Mouse (Mus musculus) embryonic facial prominence, embryonic 14.5 days (tissue): ENCODE data around the gene Spata9. TPM values are rescaled to one million over a fixed set of nuclear protein-coding genes. Genes with fewer than 3 reads are reported as not detected.
"Not testable (repeated sequence)": the region's sequence is repeated elsewhere in the genome, so short reads cannot be mapped to it uniquely, and the experiment has no call there.

Experiments
- ATAC-seq: fragments of 200-750 bp; cut with Nextera tagmentation; 2 replicates; pipeline ENCODE4 v1.8.0; 2017; ENCODE audit warnings: low read depth, moderate number of reproducible peaks, moderate TSS enrichment
- DNase-seq: peaks from one replicate; pipeline ENCODE4 v3.0.0-alpha.2; 2015; ENCODE audit warnings: low spot score
- H3K27ac ChIP-seq: fragments of 300-500 bp; sonication (generic); replicated peaks from 2 replicates; pipeline ENCODE4 v1.5.1; 2014; ENCODE audit warnings: low read depth, mild to moderate bottlenecking, low read length, moderate library complexity
- H3K27me3 ChIP-seq: fragments of 300-500 bp; sonication (generic); replicated peaks from 2 replicates; pipeline ENCODE4 v1.6.1; 2014; ENCODE audit warnings: low read length; ENCODE audit not compliant: control insufficient read depth, insufficient read depth
- H3K36me3 ChIP-seq: fragments of 300-500 bp; sonication (generic); 2 replicates; pipeline ENCODE4 v1.6.1; 2014; ENCODE audit warnings: low read length, mixed read lengths; ENCODE audit not compliant: control insufficient read depth, insufficient read depth
- H3K4me1 ChIP-seq: fragments of 300-500 bp; sonication (generic); 2 replicates; pipeline ENCODE4 v1.6.1; 2014; ENCODE audit warnings: antibody characterized with exemption, low read length; ENCODE audit not compliant: control insufficient read depth, insufficient read depth
- H3K4me2 ChIP-seq: fragments of 300-500 bp; sonication (generic); 2 replicates; pipeline ENCODE4 v1.6.1; 2014; ENCODE audit warnings: low read depth, mild to moderate bottlenecking, low read length, moderate library complexity, mixed read lengths
- H3K4me3 ChIP-seq: fragments of 300-500 bp; sonication (generic); 2 replicates; pipeline ENCODE4 v1.5.1; 2014; ENCODE audit warnings: low read depth, mild to moderate bottlenecking, low read length
- H3K9ac ChIP-seq: fragments of 300-500 bp; sonication (generic); 2 replicates; pipeline ENCODE4 v1.6.1; 2014; ENCODE audit warnings: low read depth, mild to moderate bottlenecking, low read length, moderate library complexity, mixed read lengths
- H3K9me3 ChIP-seq: fragments of 300-500 bp; sonication (generic); 2 replicates; pipeline ENCODE4 v1.6.1; 2016; ENCODE audit warnings: low read length; ENCODE audit not compliant: control insufficient read depth
- WGBS: fragments of 180-500 bp; shearing (Covaris S2); extraction: QIAGEN DNeasy Blood & Tissue Kit; methylation state at CpG from one replicate; pipeline ENCODE4 v1.1.7; 2014; 5-methylcytosine and 5-hydroxymethylcytosine counted together
- polyA plus RNA-seq: library from polyadenylated mRNA; unstranded; fragments of >200 nt; fragmentation: Nextera tagmentation; extraction: Ambion mirVana; gene quantifications from 2 replicates; pipeline ENCODE4 v1.2.1, GENCODE M21; 2014

Gene Spata9
- polyA plus RNA-seq: 0.72 and 0.93 TPM in 2 replicates

DNA sequence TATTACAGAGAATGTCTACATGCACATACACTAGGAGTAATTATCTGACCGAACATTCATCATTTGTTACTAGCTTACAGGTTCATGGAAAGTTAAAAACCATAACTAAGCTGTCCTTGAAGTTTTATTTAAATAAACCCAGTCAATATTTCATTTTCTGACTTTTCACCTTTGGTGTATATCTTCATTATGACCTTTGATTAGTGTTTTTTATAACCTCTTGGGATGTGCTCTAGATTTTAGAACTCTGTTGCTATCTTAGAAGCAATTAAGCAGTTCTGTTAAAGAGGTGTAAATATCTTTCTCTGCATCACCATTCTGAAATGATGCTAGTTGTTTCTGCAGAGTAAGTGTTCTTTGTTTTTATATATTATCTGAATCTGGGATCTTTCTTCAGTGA, at the start of gene Spata9:
Gene Spata9, plus strand, starts transcription at position 301 of the 400 bp plus-strand sequence.
- Histone ChIP-seq H3K9ac (no peak within 1 kb of the TSS), H3K4me1 (no peaks in the 10 kb centered on the region), H3K4me3 (no peak within 1 kb of the TSS), H3K9me3 (no peaks in the 10 kb centered on the region), H3K4me2 (no peak within 1 kb of the TSS), H3K27me3 (no peaks in the 10 kb centered on the region), H3K27ac (no peak within 1 kb of the TSS), H3K36me3 (no peaks in the 10 kb centered on the region)
- WGBS: 81% methylated on average over 1 of the region's 1 CpGs
- DNase-seq: no peak
- no peak for ATAC-seq

DNA sequence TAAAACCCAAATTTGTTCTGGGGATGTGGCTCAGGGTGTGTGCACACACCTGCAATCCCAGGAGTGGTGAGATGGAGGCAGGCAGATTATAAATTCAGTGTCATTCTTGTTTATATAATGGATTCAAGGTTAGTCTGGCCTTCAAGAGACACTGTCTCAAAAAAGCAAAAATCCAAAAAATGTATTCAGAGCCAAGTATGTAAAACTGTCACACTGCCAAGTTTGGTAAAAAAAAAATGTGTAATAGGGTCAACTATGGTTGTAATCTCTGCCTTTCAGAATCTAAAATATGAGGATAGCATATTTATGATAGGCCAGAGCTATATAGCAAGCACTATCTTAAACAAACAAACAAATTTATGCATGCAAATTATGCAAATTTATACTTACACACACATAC, 39.0 kb upstream of the Spata9 start:
- Histone ChIP-seq H3K9me3 (no peaks in the 10 kb centered on the region), H3K4me1 (no peaks in the 10 kb centered on the region), H3K27me3 (no peaks in the 10 kb centered on the region), H3K27ac (no peak overlapping the region), H3K4me2 (no peak overlapping the region), H3K9ac (no peak overlapping the region), H3K4me3 (no peak overlapping the region), H3K36me3 (peaks cover 23% of the 10 kb centered on the region; the same call in 1 of the 2 replicates)
- no peak for DNase-seq
- no peak for ATAC-seq

DNA sequence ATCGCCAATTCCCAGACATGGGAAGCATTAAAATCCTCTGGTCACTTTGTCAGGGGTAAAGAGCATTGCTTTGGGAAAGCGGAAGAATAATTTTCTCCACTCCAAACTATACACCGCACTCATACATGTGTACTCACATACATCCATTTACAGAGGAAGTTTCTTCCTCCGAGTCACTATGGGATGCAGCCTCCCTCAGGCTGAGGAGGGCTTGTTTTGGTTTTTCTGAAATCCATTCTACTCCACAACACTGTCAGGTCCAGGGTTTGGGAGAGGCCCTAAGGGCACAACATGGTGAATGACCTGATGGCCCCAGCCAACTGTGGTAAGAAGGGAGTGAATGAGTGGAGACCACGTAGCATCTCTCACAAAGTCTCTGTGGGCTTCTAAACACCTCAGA, 37.9 kb upstream of the Spata9 start:
- not testable (repeated sequence) for H3K27me3 ChIP-seq, H3K9ac ChIP-seq, DNase-seq, H3K4me2 ChIP-seq, H3K4me1 ChIP-seq, H3K4me3 ChIP-seq, H3K9me3 ChIP-seq, ATAC-seq, H3K27ac ChIP-seq
- peaks cover 28% of the 10 kb centered on the region; the same call in 1 of the 2 replicates for H3K36me3 ChIP-seq
- 87% methylated on average over 5 of the region's 5 CpGs for WGBS

DNA sequence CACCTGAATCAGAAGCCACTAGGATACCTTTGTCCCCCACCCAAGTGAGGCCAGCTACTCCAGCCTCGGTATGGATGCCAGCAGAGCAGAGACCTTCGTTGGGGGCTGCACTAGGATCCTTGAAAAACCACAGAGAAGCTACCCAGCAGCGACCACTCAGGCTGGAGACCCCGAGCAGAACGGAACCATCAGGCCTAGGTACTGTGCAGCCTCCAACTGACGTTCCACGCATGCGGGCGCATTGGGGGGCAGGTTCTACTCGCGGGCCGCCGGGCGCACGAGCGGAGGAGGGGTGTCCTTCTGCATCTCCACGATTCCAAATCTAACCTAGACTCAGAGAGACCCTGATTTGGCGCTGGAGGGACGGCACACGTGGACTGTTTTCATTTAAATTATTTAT, 36.9 kb upstream of the Spata9 start:
- peaks cover 28% of the 10 kb centered on the region; the same call in 1 of the 2 replicates for H3K36me3 ChIP-seq
- WGBS: 90% methylated on average over 20 of the region's 20 CpGs
- no peaks in the 10 kb centered on the region for H3K4me1 ChIP-seq
- H3K27me3 ChIP-seq: no peaks in the 10 kb centered on the region
- H3K4me3 ChIP-seq: no peak overlapping the region
- no peak for ATAC-seq
- no peak for DNase-seq
- no peak overlapping the region for H3K4me2 ChIP-seq
- no peak overlapping the region for H3K27ac ChIP-seq
- no peak overlapping the region for H3K9ac ChIP-seq
- H3K9me3 ChIP-seq: no peaks in the 10 kb centered on the region

DNA sequence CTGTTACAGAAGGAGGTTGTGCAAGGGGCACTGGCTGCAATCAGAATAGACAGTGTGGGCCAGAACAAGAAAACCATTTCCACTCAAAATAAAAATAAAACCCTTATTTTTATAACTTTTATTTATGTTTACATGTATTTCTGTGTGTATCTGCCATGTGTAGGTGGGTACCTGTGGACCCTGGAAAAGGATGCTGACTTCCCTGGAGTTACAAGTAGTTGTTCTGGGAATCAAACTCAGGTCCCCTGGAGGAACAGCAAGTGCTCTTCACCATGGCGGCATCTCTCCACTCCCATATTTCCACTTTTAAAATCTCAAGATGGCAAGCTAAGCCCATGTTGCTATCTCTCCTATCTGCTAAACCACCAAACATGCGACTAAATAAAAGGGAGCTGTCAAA, 36.3 kb upstream of the Spata9 start:
- H3K27ac ChIP-seq: no peak overlapping the region
- no peaks in the 10 kb centered on the region for H3K9me3 ChIP-seq
- H3K4me1 ChIP-seq: no peaks in the 10 kb centered on the region
- H3K27me3 ChIP-seq: no peaks in the 10 kb centered on the region
- H3K36me3 ChIP-seq: peaks cover 28% of the 10 kb centered on the region; the same call in 1 of the 2 replicates
- H3K4me2 ChIP-seq: no peak overlapping the region
- H3K4me3 ChIP-seq: no peak overlapping the region
- no peak for DNase-seq
- no peak for ATAC-seq
- 70% methylated on average over 2 of the region's 2 CpGs for WGBS
- no peak overlapping the region for H3K9ac ChIP-seq

DNA sequence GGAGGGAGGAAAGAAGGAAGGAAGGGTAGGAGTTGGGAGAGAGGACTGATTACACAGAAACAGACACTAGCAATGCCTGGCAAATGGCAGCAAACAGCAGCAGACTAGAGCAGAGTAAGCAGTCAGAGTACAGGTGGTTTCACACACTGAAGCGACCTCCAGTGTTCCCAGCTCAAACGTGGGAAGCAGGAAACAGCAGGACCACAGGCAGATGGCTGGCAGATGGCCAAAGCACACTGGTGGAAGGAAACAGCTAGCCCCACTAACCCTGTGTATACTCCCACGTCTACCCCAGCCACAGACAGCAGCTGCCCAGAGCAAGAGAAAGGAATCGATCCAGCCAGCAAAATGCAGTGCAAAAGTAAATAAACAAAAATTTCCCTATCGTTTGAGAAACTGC, 35.9 kb upstream of the Spata9 start:
- Histone ChIP-seq H3K36me3 (peaks cover 28% of the 10 kb centered on the region; the same call in 1 of the 2 replicates), H3K27ac (no peak overlapping the region), H3K4me1 (no peaks in the 10 kb centered on the region), H3K27me3 (no peaks in the 10 kb centered on the region), H3K9ac (no peak overlapping the region), H3K4me3 (no peak overlapping the region), H3K9me3 (no peaks in the 10 kb centered on the region), H3K4me2 (no peak overlapping the region)
- 17% methylated on average over 5 of the region's 5 CpGs for WGBS
- DNase-seq: peak; percentile 84
- ATAC-seq: peak; percentile 82

DNA sequence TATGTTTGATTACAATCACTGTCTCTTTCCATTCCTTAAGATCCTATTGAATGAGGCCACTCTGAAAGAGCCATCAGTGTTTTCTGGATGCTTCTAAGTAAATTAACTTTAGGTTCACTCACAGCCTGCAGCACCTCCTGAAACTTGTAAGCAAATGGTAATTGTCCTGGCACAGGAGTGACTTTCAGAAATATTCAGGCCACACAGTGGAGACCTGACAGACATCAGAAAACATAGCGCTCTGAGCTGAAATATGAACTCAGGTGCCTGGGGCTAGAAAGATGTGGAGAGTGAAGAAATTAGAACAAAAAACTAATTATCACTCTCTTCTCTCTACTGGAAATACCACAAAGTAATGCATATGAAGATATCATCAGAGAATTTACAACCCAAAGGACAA, 33.7 kb upstream of the Spata9 start:
- Histone ChIP-seq H3K36me3 (peaks cover 37% of the 10 kb centered on the region), H3K4me1 (no peaks in the 10 kb centered on the region), H3K27me3 (no peaks in the 10 kb centered on the region), H3K4me3 (no peak overlapping the region), H3K27ac (no peak overlapping the region), H3K9ac (no peak overlapping the region), H3K9me3 (no peaks in the 10 kb centered on the region), H3K4me2 (no peak overlapping the region)
- 79% methylated on average over 1 of the region's 1 CpGs for WGBS
- no peak for DNase-seq
- ATAC-seq: no peak

DNA sequence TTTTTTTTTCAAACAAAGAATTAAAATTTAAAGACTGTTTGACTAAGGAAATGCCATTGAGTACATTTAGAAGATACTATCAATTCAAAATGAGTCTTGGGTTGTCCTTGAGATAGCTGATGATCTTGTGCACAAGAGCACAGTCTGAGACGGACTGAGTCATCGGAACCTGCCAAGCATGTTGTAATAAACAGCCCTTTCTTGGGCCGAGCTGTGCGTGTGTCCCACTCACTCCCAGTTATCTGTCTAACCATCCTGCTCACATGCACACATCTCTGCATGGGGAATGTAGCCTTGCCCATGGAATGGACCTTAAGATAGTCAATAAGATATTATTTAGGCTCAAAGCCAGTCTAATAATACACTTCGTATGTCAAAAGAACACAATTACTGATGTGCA, 28.1 kb upstream of the Spata9 start:
- H3K9me3 ChIP-seq: no peaks in the 10 kb centered on the region
- no peak for ATAC-seq
- H3K4me3 ChIP-seq: no peak overlapping the region
- H3K4me2 ChIP-seq: no peak overlapping the region
- no peak overlapping the region for H3K9ac ChIP-seq
- no peak overlapping the region for H3K27ac ChIP-seq
- no peak for DNase-seq
- peaks cover 22% of the 10 kb centered on the region for H3K36me3 ChIP-seq
- 93% methylated on average over 5 of the region's 5 CpGs for WGBS
- H3K4me1 ChIP-seq: peaks cover 13% of the 10 kb centered on the region
- H3K27me3 ChIP-seq: no peaks in the 10 kb centered on the region

DNA sequence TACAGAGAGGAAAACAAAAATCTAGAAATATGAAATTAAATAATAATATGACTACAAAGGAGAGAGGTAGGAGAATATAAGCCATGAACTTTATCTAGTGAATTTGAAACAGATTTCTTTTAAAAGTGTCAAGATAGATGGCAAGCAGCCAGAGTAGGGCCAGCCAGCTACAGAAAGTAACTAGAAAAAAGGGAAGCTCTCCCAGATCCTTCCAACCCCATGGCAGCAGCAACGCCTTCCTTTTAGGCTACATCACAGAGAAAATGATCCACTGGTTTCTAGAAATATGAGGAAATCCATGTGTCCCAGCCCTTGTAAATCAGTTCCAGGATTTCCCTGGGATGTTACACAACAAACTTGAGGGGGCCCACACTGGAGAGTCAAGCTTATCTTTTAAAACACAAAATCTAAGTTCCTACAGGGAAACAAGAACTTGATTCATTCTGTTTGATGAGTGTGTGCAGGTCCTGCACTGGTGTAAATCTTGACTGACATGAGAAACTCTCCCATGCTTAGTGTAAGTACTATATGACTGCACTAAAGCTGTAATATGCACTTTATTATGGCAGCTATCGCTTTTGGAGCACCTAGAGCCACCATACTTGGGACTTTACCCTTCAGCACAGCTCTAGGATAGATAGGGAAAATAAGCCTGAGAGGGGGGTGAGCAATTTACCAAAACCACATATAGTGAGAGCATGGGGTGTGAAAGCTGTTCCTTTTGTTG, 26.0 kb upstream of the Spata9 start:
- no peaks in the 10 kb centered on the region for H3K9me3 ChIP-seq
- no peak for ATAC-seq
- 65% methylated on average over 2 of the region's 2 CpGs for WGBS

More for the DNA sequence above, 26.0 kb upstream of the Spata9 start:
- H3K27ac ChIP-seq: no peak overlapping the region
- peaks cover 13% of the 10 kb centered on the region for H3K4me1 ChIP-seq
- peaks cover 22% of the 10 kb centered on the region for H3K36me3 ChIP-seq
- peak; percentile 26 for DNase-seq
- peak overlapping the region; percentile 13; the same call in 1 of the 2 replicates for H3K4me3 ChIP-seq
- H3K4me2 ChIP-seq: peak overlapping the region; percentile 44
- H3K9ac ChIP-seq: 0 out of 2 replicates have a peak overlapping the region, but pooled peaks have one; percentile 30
- H3K27me3 ChIP-seq: no peaks in the 10 kb centered on the region
